Mouse (Mus musculus): ENCODE measurements around the gene Napsa. TPM values are rescaled to one million over a fixed set of nuclear protein-coding genes. Genes with fewer than 3 reads are reported as not detected.

The Napsa gene
- polyA plus RNA-seq, 1 experiment: not detected

GRCm38 (mm10) chr7:44527483-44528398, 44.4 kb upstream of the Napsa start:
- Histone ChIP-seq H3K36me3 (ENCODE audit: control insufficient read depth, insufficient read depth) (no peaks in the 10 kb centered on the region), H3K79me3 (ENCODE audit: low read depth) (no peaks in the 10 kb centered on the region), H3K4me3 (ENCODE audit: insufficient read depth, poor library complexity, severe bottlenecking) (no peak overlapping the region), H3ac (ENCODE audit: control insufficient read depth, insufficient read length, low read depth) (no peak overlapping the region), H3K27me3 (ENCODE audit: control insufficient read depth, insufficient read depth, insufficient read length) (peaks cover 5% of the 10 kb centered on the region), H3K79me2 (ENCODE audit: control insufficient read depth, insufficient read depth) (no peaks in the 10 kb centered on the region)
- TF ChIP-seq MAX (IDR thresholded peaks at IDR 0.05): no peak
- TF ChIP-seq CTCF (IDR thresholded peaks at IDR 0.05; ENCODE audit: control insufficient read depth, insufficient read depth, insufficient read length): peak; percentile 12

- H3K27me3 ChIP-seq (ENCODE audit: control insufficient read depth, insufficient read depth, insufficient read length): no peaks in the 10 kb centered on the region
- H3K79me3 ChIP-seq (ENCODE audit: low read depth): no peaks in the 10 kb centered on the region
Measured at GRCm38 (mm10) chr7:44529518-44529917, 42.7 kb upstream of the Napsa start.

GRCm38 (mm10) chr7:44530507-44530906, 41.7 kb upstream of the Napsa start:
- H3ac ChIP-seq (ENCODE audit: control insufficient read depth, insufficient read length, low read depth): no peak overlapping the region
- no peaks in the 10 kb centered on the region for H3K27me3 ChIP-seq (ENCODE audit: control insufficient read depth, insufficient read depth, insufficient read length)
- TF ChIP-seq MAX (IDR thresholded peaks at IDR 0.05) (no peak), CTCF (IDR thresholded peaks at IDR 0.05; ENCODE audit: control insufficient read depth, insufficient read depth, insufficient read length) (no peak), FOSL1 (IDR thresholded peaks at IDR 0.05; ENCODE audit: insufficient read depth, low read length, poor library complexity, severe bottlenecking) (no peak), USF1 (IDR thresholded peaks at IDR 0.05; ENCODE audit: low read depth) (no peak), CEBPB (IDR thresholded peaks at IDR 0.05; ENCODE audit: low read depth) (no peak), MYOD1 (IDR thresholded peaks at IDR 0.05; ENCODE audit: control insufficient read depth, insufficient read length, low read depth) (no peak), MYOG (IDR thresholded peaks at IDR 0.05; ENCODE audit: control insufficient read depth, extremely low read depth, insufficient read length) (no peak)
- no peak overlapping the region for H3K4me3 ChIP-seq (ENCODE audit: insufficient read depth, poor library complexity, severe bottlenecking)
- peaks cover 3% of the 10 kb centered on the region for H3K36me3 ChIP-seq (ENCODE audit: control insufficient read depth, insufficient read depth)
- H3K79me3 ChIP-seq (ENCODE audit: low read depth): no peaks in the 10 kb centered on the region
- no peaks in the 10 kb centered on the region for H3K79me2 ChIP-seq (ENCODE audit: control insufficient read depth, insufficient read depth)

More at GRCm38 (mm10) chr7:44529518-44529917, 42.7 kb upstream of the Napsa start:
- TF ChIP-seq MYOG (IDR thresholded peaks at IDR 0.05; ENCODE audit: control insufficient read depth, extremely low read depth, insufficient read length) (no peak), CEBPB (IDR thresholded peaks at IDR 0.05; ENCODE audit: low read depth) (no peak), MYOD1 (IDR thresholded peaks at IDR 0.05; ENCODE audit: control insufficient read depth, insufficient read length, low read depth) (no peak), MAX (IDR thresholded peaks at IDR 0.05) (no peak), FOSL1 (IDR thresholded peaks at IDR 0.05; ENCODE audit: insufficient read depth, low read length, poor library complexity, severe bottlenecking) (no peak), USF1 (IDR thresholded peaks at IDR 0.05; ENCODE audit: low read depth) (no peak), CTCF (IDR thresholded peaks at IDR 0.05; ENCODE audit: control insufficient read depth, insufficient read depth, insufficient read length) (no peak)
- Histone ChIP-seq H3K36me3 (ENCODE audit: control insufficient read depth, insufficient read depth) (no peaks in the 10 kb centered on the region), H3ac (ENCODE audit: control insufficient read depth, insufficient read length, low read depth) (no peak overlapping the region), H3K79me2 (ENCODE audit: control insufficient read depth, insufficient read depth) (no peaks in the 10 kb centered on the region), H3K4me3 (ENCODE audit: insufficient read depth, poor library complexity, severe bottlenecking) (no peak overlapping the region)

GRCm38 (mm10) chr7:44531207-44531606, 41.0 kb upstream of the Napsa start:
- H3K79me2 ChIP-seq (ENCODE audit: control insufficient read depth, insufficient read depth): no peaks in the 10 kb centered on the region
- no peaks in the 10 kb centered on the region for H3K79me3 ChIP-seq (ENCODE audit: low read depth)
- H3ac ChIP-seq (ENCODE audit: control insufficient read depth, insufficient read length, low read depth): no peak overlapping the region
- TF ChIP-seq FOSL1 (IDR thresholded peaks at IDR 0.05; ENCODE audit: insufficient read depth, low read length, poor library complexity, severe bottlenecking): no peak
- TF ChIP-seq MYOD1 (IDR thresholded peaks at IDR 0.05; ENCODE audit: control insufficient read depth, insufficient read length, low read depth): no peak
- no peak for TF ChIP-seq USF1 (IDR thresholded peaks at IDR 0.05; ENCODE audit: low read depth)
- TF ChIP-seq MYOG (IDR thresholded peaks at IDR 0.05; ENCODE audit: control insufficient read depth, extremely low read depth, insufficient read length): no peak
- TF ChIP-seq MAX (IDR thresholded peaks at IDR 0.05): no peak
- H3K36me3 ChIP-seq (ENCODE audit: control insufficient read depth, insufficient read depth): peaks cover 4% of the 10 kb centered on the region
- H3K4me3 ChIP-seq (ENCODE audit: insufficient read depth, poor library complexity, severe bottlenecking): no peak overlapping the region
- H3K27me3 ChIP-seq (ENCODE audit: control insufficient read depth, insufficient read depth, insufficient read length): no peaks in the 10 kb centered on the region

- Histone ChIP-seq H3K4me3 (ENCODE audit: insufficient read depth, poor library complexity, severe bottlenecking) (no peak within 1 kb of the TSS), H3ac (ENCODE audit: control insufficient read depth, insufficient read length, low read depth) (no peak within 1 kb of the TSS), H3K27me3 (ENCODE audit: control insufficient read depth, insufficient read depth, insufficient read length) (no peaks in the 10 kb centered on the region), H3K36me3 (ENCODE audit: control insufficient read depth, insufficient read depth) (peaks cover 4% of the 10 kb centered on the region), H3K79me3 (ENCODE audit: low read depth) (no peaks in the 10 kb centered on the region), H3K79me2 (ENCODE audit: control insufficient read depth, insufficient read depth) (no peaks in the 10 kb centered on the region)
- no peak for TF ChIP-seq MAX (IDR thresholded peaks at IDR 0.05)
- TF ChIP-seq USF1 (IDR thresholded peaks at IDR 0.05; ENCODE audit: low read depth): no peak
- no peak for TF ChIP-seq MYOG (IDR thresholded peaks at IDR 0.05; ENCODE audit: control insufficient read depth, extremely low read depth, insufficient read length)
- no peak for TF ChIP-seq CEBPB (IDR thresholded peaks at IDR 0.05; ENCODE audit: low read depth)
- no peak for TF ChIP-seq MYOD1 (IDR thresholded peaks at IDR 0.05; ENCODE audit: control insufficient read depth, insufficient read length, low read depth)
- TF ChIP-seq CTCF (IDR thresholded peaks at IDR 0.05; ENCODE audit: control insufficient read depth, insufficient read depth, insufficient read length): no peak
- no peak for TF ChIP-seq FOSL1 (IDR thresholded peaks at IDR 0.05; ENCODE audit: insufficient read depth, low read length, poor library complexity, severe bottlenecking)
Measured at GRCm38 (mm10) chr7:44531946-44532732, 40.0 kb upstream of the Napsa start, which contains the start of gene Spib. Spib (minus strand) TSS chr7:44532071.
